Mouse (Mus musculus): ENCODE results near the gene Prps1.

DNA sequence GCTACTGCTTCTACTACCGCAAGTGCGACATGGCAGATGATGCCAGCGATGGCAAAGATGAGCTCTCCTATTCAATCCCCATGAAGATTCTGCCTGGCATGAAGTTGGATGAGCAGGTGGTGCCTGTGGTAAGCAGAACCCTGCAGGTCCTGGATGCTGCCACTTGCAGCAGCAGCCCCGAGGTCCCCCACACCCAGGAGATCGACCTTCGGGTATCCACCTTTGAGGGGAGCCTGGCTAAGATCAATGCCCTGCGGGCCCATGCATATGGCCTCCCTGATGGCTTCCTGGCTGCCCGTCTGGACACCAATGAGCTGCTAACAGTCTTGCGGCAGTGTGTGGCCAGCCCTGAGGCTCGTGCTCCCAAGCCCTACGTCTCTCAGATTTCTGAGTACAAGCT, 23.6 kb upstream of the Prps1 start:
- no peak for TF ChIP-seq CTCF (IDR thresholded peaks at IDR 0.05; ENCODE audit: extremely low read depth, insufficient read depth, insufficient read length, insufficient replicate concordance)
- no peak for TF ChIP-seq POLR2A (IDR thresholded peaks at IDR 0.05; ENCODE audit: low read depth, low read length)

All from spleen, adult 2 months (tissue).